Mouse (Mus musculus) embryonic stem cell, embryonic (primary cell): ENCODE results near the gene Eif4a1.

Source experiments
- CTCF ChIA-PET, 4 experiments: fragments of 300-600 bp in 2 of 4; fragments of 350-600 bp in 2 of 4; sonication (Branson Sonifier 250); formaldehyde crosslinking; loops; one replicate each; lab custom pipeline; 2022; ENCODE audit warnings: inconsistent platforms in 2 of 4; lab: Charles Lee
- POLR2A ChIA-PET, 4 experiments: fragments of 300-600 bp in 2 of 4; fragments of 350-600 bp in 2 of 4; sonication (Branson Sonifier 250); formaldehyde crosslinking; loops; one replicate each; lab custom pipeline; 2022; ENCODE audit warnings: antibody characterized with exemption in 4 of 4, inconsistent platforms in 1 of 4; lab: Charles Lee

Eif4a1 gene

DNA sequence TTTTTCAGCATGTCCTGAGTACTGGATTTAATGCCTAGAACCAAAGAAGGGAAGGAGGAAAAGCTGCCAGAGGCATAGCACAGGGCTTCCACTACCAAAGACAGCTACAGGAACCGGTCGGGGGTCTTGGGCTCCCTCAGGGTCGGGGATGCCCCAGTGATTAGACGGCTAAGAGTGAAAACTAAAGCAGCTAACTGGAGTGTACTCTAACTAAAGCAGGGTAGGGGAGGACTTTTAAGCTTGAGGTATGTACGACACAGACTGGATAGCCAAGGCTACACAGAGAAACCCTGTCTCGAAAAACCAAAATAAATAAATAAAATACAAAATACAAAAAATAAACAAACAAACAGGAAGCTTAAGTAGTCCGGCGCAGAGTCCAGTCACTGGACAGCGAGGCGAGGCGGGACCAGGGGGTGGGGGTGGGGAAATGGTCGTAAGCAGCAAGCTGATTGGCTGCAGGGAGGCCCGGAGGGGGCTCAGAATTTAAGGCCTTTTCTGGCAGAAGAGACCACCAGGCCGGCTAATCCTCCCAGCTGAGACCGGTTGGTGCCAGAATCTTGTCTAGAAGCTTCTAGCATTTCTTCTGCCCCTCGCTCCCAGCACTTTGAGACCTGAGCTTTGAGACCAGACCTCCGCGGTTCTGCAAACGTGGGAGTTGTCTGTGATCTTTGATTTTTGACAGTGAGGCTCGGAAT lies 50.5 kb downstream of the Eif4a1 start, which contains the start of gene Sat2:
TSS of gene Sat2 (plus strand) at position 454 of the 698 bp plus-strand sequence.
- POLR2A ChIA-PET, result interaction anchor here in 3 of 4 experiments (0.6 to 2.4 kb wide), 42 partner anchors 8 to 1105 kb away, joined by 3 to 12 read pairs (median 4); partner anchors contain the start of genes Atp1b2 (in 3 of the 3), Trp53 (in 3 of the 3), Wrap53 (in 3 of the 3) and Senp3 (in 2 of the 3)

DNA sequence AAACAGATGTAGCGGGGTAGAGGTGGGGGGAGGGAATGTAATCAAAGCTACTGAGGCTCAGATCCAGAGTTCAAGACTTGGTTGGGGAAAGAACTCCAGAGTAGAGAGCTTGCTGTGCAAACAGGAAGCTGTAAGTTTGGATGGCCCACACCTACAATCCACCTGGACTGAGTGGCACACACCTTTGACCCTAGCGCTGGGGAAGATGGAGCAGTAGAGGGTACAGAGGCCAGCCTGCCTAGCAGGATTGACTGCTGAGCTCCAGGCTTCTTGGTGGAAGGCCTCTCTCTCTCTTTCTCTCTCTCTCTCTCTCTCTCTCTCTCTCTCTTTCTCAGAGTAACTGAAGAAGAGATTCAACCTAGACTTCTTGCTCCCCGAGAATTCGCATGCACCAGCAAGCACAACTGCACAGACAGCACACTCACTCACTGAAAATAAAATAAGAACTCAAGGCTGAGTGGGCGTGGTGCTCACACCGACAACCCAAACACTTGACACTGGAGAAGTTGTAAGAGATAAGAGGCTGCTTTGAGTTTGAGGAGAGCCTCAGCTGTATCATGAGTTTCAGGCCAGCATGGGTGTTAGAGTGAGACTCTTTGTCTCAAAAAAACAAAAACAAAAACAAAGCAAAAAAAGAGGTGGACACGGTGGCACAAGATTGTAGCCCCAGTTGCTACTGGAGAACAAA lies 51.7 kb downstream of the Eif4a1 start:
- CTCF ChIA-PET, result interaction anchor here in 3 of 4 experiments (0.6 to 1.5 kb wide), 8 partner anchors 8 to 91 kb away, joined by 3 to 10 read pairs (median 4); no protein-coding TSS in a partner anchor
- POLR2A ChIA-PET, result interaction anchor here in 3 of 4 experiments (0.7 to 9.5 kb wide), 10 partner anchors 8 to 91 kb away, joined by 3 to 97 read pairs (median 4); partner anchors contain the start of genes Trp53 (in 2 of the 3) and Wrap53 (in 2 of the 3)

More for the DNA sequence above, 50.5 kb downstream of the Eif4a1 start, which contains the start of gene Sat2:
- CTCF ChIA-PET, result interaction anchor here (0.5 to 1.5 kb wide), 21 partner anchors 8 to 885 kb away, joined by 3 to 10 read pairs (median 4); partner anchors contain the start of genes Fxr2 (in 2 of the 4), Trp53 (in 2 of the 4) and Wrap53 (in 2 of the 4)

GRCm38 (mm10) chr11:69617805-69618204 lies 54.4 kb downstream of the Eif4a1 start, which contains the start of gene Shbg:
Gene Shbg, minus strand, starts transcription at chr11:69617905.
- ChIA-PET CTCF (interaction anchor here in 2 of 4 experiments (0.6 to 2.0 kb wide), 2 partner anchors 10 to 343 kb away, joined by 3 to 15 read pairs; no protein-coding TSS in a partner anchor), POLR2A (interaction anchor here in 3 of 4 experiments (0.6 to 9.5 kb wide), 9 partner anchors 13 to 290 kb away, joined by 3 to 97 read pairs (median 4); partner anchors contain the start of genes Trp53 (in 2 of the 3), Wrap53 (in 2 of the 3) and Atp1b2 (in 1 of the 3))
